Mouse (Mus musculus): ENCODE measurements around the gene Srm. TPM values are rescaled to one million over a fixed set of nuclear protein-coding genes. Genes with fewer than 3 reads are reported as not detected.

Gene Srm
- total RNA-seq, 2 experiments from 2014 or later: 63.1 to 69.7 TPM

DNA sequence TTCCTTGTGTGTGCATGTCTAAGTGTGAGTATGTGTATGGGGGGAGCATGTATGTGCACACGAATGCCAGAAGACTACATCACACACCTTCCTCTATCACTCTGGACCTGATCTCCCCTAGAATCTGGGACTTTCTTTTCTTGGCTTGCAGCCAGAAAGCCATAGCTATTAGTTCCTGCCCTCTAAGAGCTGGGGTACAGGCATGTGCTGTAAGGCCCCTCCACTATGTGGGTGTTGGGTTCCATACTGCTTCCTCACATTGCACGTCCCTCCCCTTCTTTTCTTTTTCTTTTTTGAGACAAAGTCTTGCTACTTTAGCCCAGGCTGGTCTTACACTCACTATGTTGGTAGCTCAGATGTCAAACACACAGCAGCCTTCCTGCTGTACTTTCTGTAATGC lies 44.0 kb downstream of the Srm start:
- no peak for DNase-seq

DNA sequence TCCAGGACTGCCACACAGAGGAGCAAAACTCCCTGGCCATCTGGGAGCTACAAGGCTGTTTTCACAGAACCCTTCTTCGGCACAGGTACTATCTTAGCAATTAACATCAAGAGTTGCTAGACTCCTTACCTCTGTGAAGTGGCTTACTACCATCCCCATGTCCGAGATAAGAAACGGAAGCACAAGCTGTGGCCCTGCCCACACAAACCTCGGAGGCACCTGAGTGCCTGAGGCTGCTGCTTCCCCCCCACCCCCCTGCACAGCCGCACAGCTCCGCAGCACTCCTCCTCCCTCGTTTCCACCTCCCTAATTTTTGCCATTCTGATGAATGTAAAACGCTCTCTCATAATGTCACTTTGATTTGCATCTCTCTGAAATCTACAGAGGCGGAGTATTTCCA lies 47.0 kb downstream of the Srm start:
- no peak for DNase-seq

DNA sequence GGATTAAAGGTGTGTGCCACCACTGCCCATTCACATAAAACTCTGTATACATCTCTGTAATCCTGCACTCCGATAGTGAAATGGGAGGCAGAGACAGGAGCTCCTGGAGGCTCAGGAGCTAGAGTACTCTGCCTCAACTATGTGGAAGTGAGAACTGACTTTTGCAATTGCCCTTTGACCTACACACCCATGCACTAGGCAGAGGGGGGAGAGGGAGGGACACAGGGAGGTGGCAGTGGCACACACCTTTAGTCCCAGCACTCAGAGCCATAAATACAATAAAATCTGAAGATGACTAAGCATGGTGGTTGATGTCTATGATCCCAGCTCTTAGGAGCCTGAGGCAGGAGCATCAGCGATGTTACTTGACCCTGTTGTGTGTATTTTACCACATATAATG lies 48.2 kb downstream of the Srm start:
- DNase-seq: no peak

DNA sequence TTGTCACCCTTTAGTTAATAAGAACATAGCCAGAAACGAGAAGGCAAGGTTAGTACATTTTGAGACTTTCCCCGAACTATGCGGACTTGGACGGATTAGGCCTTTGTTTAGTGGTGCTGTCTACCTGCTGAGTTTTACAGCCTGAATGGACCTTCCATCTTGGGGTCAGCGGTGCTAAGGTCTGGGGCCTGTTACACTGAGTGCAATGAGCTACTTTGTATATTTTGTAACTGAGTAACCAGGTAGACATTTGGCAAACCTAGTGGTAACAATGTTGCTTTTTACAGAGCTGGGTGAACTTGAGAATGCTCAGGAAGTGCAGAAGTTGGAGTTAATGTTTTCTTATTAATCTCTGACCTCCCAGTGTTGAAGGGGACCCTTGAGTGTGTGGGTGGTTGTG lies 49.8 kb downstream of the Srm start:
- DNase-seq: no peak

DNA sequence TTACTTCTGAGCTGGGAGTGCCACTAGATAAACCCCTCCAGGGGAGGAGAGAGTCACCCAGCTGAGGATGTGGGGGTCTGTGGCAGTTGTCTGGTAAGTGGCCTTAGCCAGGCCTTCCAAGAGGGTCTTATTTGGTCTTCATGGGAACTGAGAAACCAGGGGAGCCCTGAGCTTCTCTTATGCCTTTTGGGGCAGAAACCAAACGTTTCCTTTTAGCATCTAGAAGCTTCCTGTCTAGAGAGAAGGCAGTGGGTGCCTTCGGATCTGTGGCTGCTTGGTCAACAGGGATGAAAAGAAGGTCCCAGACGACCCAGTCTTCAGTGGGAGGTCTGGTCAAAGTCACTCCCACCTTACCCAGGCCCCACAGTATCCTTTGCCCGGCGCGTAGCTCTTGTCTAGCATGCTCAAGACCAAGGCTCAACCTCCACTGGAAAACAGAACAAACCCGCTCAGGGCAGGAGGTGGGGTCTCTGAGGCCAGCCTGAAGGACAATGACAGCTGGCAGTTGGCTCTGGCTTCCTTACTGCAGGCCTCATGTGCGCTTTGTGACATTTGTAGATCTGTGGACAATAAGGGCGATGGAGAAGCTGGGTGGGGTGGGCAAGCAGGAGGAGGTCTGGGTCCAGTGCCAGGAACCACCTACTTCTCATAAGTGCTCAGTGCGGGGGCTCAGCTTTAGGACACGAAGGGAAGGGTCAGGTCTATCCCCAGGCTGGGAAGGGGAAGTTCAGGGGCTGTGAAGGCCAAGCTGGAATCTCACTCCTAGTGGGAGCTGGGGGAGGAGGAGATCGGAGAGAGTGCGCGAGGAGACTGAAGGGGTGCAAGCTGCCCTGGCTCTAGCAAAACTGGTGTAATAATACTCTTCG lies 52.2 kb downstream of the Srm start, which contains the start of gene Gm572:
TSS of gene Gm572 (plus strand) at position 27 of the 866 bp plus-strand sequence.
- DNase-seq: no peak

DNA sequence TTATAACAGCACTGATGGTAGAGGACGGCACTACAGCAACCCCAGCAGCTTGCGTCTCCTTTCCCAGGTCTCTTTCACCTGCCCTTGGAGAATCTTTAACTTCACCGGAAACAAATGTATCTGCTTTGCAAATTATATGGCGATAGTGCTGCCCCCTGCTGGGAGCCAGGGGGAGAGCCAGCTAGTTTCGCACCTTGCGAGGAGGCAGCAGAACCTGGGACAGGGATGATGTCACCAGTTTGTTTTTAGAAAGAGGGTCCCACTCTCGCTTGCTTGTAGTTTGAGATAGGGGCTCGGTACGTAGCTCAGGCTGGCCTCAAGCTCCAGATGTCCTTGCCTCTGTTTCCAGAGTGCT lies 52.8 kb downstream of the Srm start:
- DNase-seq: peak; percentile 83

Other genes starting within 250 kb of the Srm start
- 10 to 100 TPM; 17.6 to 18.5 TPM for gene Ubiad1, start 146.7 kb upstream of the Srm start, total RNA-seq (2021)
- 10 to 100 TPM; 68.4 to 77.9 TPM for gene Mtor, start 142.9 kb upstream of the Srm start, total RNA-seq (2021)
- 1 to 10 TPM; 1.6 to 2.1 TPM for gene Angptl7, start 91.0 kb upstream of the Srm start, total RNA-seq (2021)
- gene Exosc10, start 33.1 kb upstream of the Srm start, total RNA-seq (2021): 10 to 100 TPM; 45.7 to 55.6 TPM
- 10 to 100 TPM; 17.2 to 34.8 TPM for gene Masp2, start 11.1 kb downstream of the Srm start, total RNA-seq (2021)
- gene Tardbp, start 35.5 kb downstream of the Srm start, total RNA-seq (2021): 100 to 1,000 TPM; 214 to 253 TPM
- gene Gm572, start 51.8 kb downstream of the Srm start, total RNA-seq (2021): under 1 TPM in 1 of 2 experiments, not detected in 1; 0.64 TPM
- gene Casz1, start 212.9 kb downstream of the Srm start, total RNA-seq (2021): 10 to 100 TPM in 1 of 2 experiments, 1 to 10 TPM in 1; 7.4 to 10.9 TPM

All from adrenal gland, postnatal 10 days (tissue).